Mouse (Mus musculus): ENCODE results near the gene Rab35.

GRCm38 (mm10) chr5:115586780-115587179 lies 44.9 kb upstream of the Rab35 start:
- TF ChIP-seq POLR2A (IDR thresholded peaks at IDR 0.05; ENCODE audit: low read depth, low read length) = no peak
- TF ChIP-seq CTCF (IDR thresholded peaks at IDR 0.05; ENCODE audit: extremely low read depth, insufficient read length, insufficient replicate concordance, low read depth, low read length) = no peak

Measured in small intestine, adult 2 months (tissue).